Mouse (Mus musculus): ENCODE measurements at regions not wholly inside any gene's neighbourhood (a gene's known extent, or its start where the extent isn't known, plus 50 kb on each side); places are given as distances from the start of the nearest gene placed in this dataset.

DNA sequence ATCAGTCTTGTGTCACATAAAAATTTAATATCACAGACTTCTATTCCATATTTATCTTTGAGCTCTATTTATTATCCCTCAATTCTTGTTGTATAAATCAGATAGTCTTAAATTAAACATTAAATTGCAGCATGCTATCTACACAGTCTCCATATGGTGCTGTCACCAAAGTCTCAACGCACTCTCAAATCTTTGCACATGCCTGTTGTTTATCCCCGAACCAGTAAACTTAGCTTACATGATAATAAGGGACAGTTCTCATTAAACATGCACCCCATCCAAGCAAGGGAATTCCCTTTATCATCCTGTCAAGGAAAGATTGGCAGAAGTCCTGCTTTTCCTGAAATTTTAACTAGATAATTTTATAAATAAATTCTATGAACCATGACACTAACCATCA lies 483.8 kb downstream of the Basp1 start:
- no peak for TF ChIP-seq CTCF (IDR thresholded peaks at IDR 0.05; ENCODE audit: low read depth)
- TF ChIP-seq EP300 (IDR thresholded peaks at IDR 0.05; ENCODE audit: low read depth) = no peak
- Histone ChIP-seq H3K27ac (ENCODE audit: low read depth) (no peak overlapping the region), H3K4me3 (ENCODE audit: low read depth, low read length) (no peak overlapping the region), H3K27me3 (ENCODE audit: insufficient read depth, low read length) (no peaks in the 10 kb centered on the region), H3K4me1 (ENCODE audit: insufficient read depth) (no peaks in the 10 kb centered on the region), H3K9me3 (ENCODE audit: low read length) (no peaks in the 10 kb centered on the region), H3K9ac (replicated peaks) (no peak overlapping the region), H3K4me2 (ENCODE audit: low read depth, low read length) (no peak overlapping the region), H3K36me3 (replicated peaks; ENCODE audit: insufficient read depth, low read length) (no peaks in the 10 kb centered on the region)
- 71% methylated on average over 2 of the region's 2 CpGs for WGBS (ENCODE audit: insufficient replicate concordance)
- ATAC-seq (no peak), DNase-seq (no peak)

- H3K4me1 ChIP-seq (ENCODE audit: insufficient read depth) = no peaks in the 10 kb centered on the region
- DNase-seq (no peak), ATAC-seq (no peak)
- H3K27ac ChIP-seq (ENCODE audit: low read depth) = no peak overlapping the region
- H3K4me2 ChIP-seq (ENCODE audit: low read depth, low read length) = no peak overlapping the region
- H3K4me3 ChIP-seq (ENCODE audit: low read depth, low read length) = no peak overlapping the region
- WGBS (ENCODE audit: insufficient replicate concordance) = 69% methylated on average over 1 of the region's 1 CpGs
- no peaks in the 10 kb centered on the region for H3K9me3 ChIP-seq (ENCODE audit: low read length)
- TF ChIP-seq CTCF (IDR thresholded peaks at IDR 0.05; ENCODE audit: low read depth) (no peak), EP300 (IDR thresholded peaks at IDR 0.05; ENCODE audit: low read depth) (no peak)
- no peaks in the 10 kb centered on the region for H3K27me3 ChIP-seq (ENCODE audit: insufficient read depth, low read length)
- H3K36me3 ChIP-seq (replicated peaks; ENCODE audit: insufficient read depth, low read length) = no peaks in the 10 kb centered on the region
- H3K9ac ChIP-seq (replicated peaks) = no peak overlapping the region
Measured at GRCm38 (mm10) chr15:24911866-24912265, 501.7 kb downstream of the Basp1 start.

DNA sequence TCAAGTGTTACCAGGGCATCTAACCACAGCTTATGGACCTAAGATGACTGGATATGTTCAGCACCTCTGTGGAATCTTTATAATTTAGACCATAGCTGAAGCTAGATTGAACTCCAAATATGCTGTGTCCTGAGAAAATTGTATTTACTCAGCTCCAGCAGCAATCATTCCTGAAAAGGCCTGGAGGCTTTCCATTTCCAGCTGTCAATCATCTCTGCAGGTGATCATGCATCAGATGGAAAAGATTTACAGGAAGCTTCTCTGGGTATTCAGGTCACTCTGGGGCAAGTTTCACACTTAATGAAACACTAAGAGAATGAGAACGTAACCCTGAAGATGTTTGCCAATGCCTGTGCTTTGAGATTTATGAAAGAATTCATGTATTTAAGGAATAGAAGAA lies 502.1 kb downstream of the Basp1 start:
- Histone ChIP-seq H3K4me3 (ENCODE audit: low read depth, low read length) (no peak overlapping the region), H3K27me3 (ENCODE audit: insufficient read depth, low read length) (no peaks in the 10 kb centered on the region), H3K9ac (replicated peaks) (no peak overlapping the region), H3K4me2 (ENCODE audit: low read depth, low read length) (no peak overlapping the region), H3K27ac (ENCODE audit: low read depth) (no peak overlapping the region), H3K9me3 (ENCODE audit: low read length) (no peaks in the 10 kb centered on the region), H3K4me1 (ENCODE audit: insufficient read depth) (no peaks in the 10 kb centered on the region), H3K36me3 (replicated peaks; ENCODE audit: insufficient read depth, low read length) (no peaks in the 10 kb centered on the region)
- TF ChIP-seq EP300 (IDR thresholded peaks at IDR 0.05; ENCODE audit: low read depth) (no peak), CTCF (IDR thresholded peaks at IDR 0.05; ENCODE audit: low read depth) (no peak)
- DNase-seq (no peak), ATAC-seq (no peak)
- WGBS (ENCODE audit: insufficient replicate concordance) = 66% methylated on average over 1 of the region's 1 CpGs

GRCm38 (mm10) chr15:24906957-24907356 lies 506.6 kb downstream of the Basp1 start:
- H3K27ac ChIP-seq (ENCODE audit: low read depth) = no peak overlapping the region
- H3K4me1 ChIP-seq (ENCODE audit: insufficient read depth) = no peaks in the 10 kb centered on the region
- no peaks in the 10 kb centered on the region for H3K36me3 ChIP-seq (replicated peaks; ENCODE audit: insufficient read depth, low read length)
- no peaks in the 10 kb centered on the region for H3K9me3 ChIP-seq (ENCODE audit: low read length)
- no peak overlapping the region for H3K4me2 ChIP-seq (ENCODE audit: low read depth, low read length)
- TF ChIP-seq EP300 (IDR thresholded peaks at IDR 0.05; ENCODE audit: low read depth) = no peak
- no peak for TF ChIP-seq CTCF (IDR thresholded peaks at IDR 0.05; ENCODE audit: low read depth)
- 64% methylated on average over 4 of the region's 4 CpGs for WGBS (ENCODE audit: insufficient replicate concordance)
- ATAC-seq (no peak), DNase-seq (no peak)
- H3K4me3 ChIP-seq (ENCODE audit: low read depth, low read length) = no peak overlapping the region
- no peak overlapping the region for H3K9ac ChIP-seq (replicated peaks)
- no peaks in the 10 kb centered on the region for H3K27me3 ChIP-seq (ENCODE audit: insufficient read depth, low read length)

- Histone ChIP-seq H3K27me3 (ENCODE audit: insufficient read depth, low read length) (no peaks in the 10 kb centered on the region), H3K4me1 (ENCODE audit: insufficient read depth) (no peaks in the 10 kb centered on the region), H3K36me3 (replicated peaks; ENCODE audit: insufficient read depth, low read length) (no peaks in the 10 kb centered on the region), H3K9ac (replicated peaks) (no peak overlapping the region), H3K27ac (ENCODE audit: low read depth) (no peak overlapping the region), H3K4me2 (ENCODE audit: low read depth, low read length) (no peak overlapping the region), H3K9me3 (ENCODE audit: low read length) (no peaks in the 10 kb centered on the region), H3K4me3 (ENCODE audit: low read depth, low read length) (no peak overlapping the region)
- WGBS (ENCODE audit: insufficient replicate concordance) = 74% methylated on average over 1 of the region's 1 CpGs
- no peak for ATAC-seq
- no peak for TF ChIP-seq CTCF (IDR thresholded peaks at IDR 0.05; ENCODE audit: low read depth)
- TF ChIP-seq EP300 (IDR thresholded peaks at IDR 0.05; ENCODE audit: low read depth) = no peak
- DNase-seq = no peak
Measured at GRCm38 (mm10) chr15:24878846-24879245, 534.7 kb downstream of the Basp1 start.

- no peaks in the 10 kb centered on the region for H3K4me1 ChIP-seq (ENCODE audit: insufficient read depth)
- WGBS (ENCODE audit: insufficient replicate concordance) = 67% methylated on average over 6 of the region's 6 CpGs
- no peaks in the 10 kb centered on the region for H3K36me3 ChIP-seq (replicated peaks; ENCODE audit: insufficient read depth, low read length)
- no peak overlapping the region for H3K4me2 ChIP-seq (ENCODE audit: low read depth, low read length)
- H3K27me3 ChIP-seq (ENCODE audit: insufficient read depth, low read length) = no peaks in the 10 kb centered on the region
- no peaks in the 10 kb centered on the region for H3K9me3 ChIP-seq (ENCODE audit: low read length)
- H3K9ac ChIP-seq (replicated peaks) = no peak overlapping the region
- H3K27ac ChIP-seq (ENCODE audit: low read depth) = no peak overlapping the region
- TF ChIP-seq EP300 (IDR thresholded peaks at IDR 0.05; ENCODE audit: low read depth) = no peak
- TF ChIP-seq CTCF (IDR thresholded peaks at IDR 0.05; ENCODE audit: low read depth) = no peak
- H3K4me3 ChIP-seq (ENCODE audit: low read depth, low read length) = no peak overlapping the region
- DNase-seq (no peak), ATAC-seq (no peak)
Measured at GRCm38 (mm10) chr15:24877711-24878598, 535.6 kb downstream of the Basp1 start.
